Mouse (Mus musculus) left cerebral cortex, postnatal 10 days (tissue): Measurements from ENCODE around the gene Chrnb1. TPM values are rescaled to one million over a fixed set of nuclear protein-coding genes. Genes with fewer than 3 reads are reported as not detected.
A peak's percentile ranks its signal among the peaks of the same experiment; 100 is the strongest.

Experiments
- DNase-seq, 2 experiments: peaks; one replicate each; pipeline ENCODE4 v3.0.0; 2021 to 2022; ENCODE audit warnings: low spot score in 2 of 2, mixed read lengths in 1 of 2; ENCODE audit errors: extremely low spot score in 1 of 2
- intact Hi-C: fragments of 180-260 bp; cut with DNase I; formaldehyde crosslinking; loops from one replicate; pipeline ENCODE4 v1.15.1; 2025
- total RNA-seq, 2 experiments: library from RNA; stranded (reverse); gene quantifications; 2 replicates each; pipeline ENCODE4 v1.2.3; 2021

The Chrnb1 gene
- 1 to 10 TPM in 1 of 2 experiments, under 1 TPM in 1; 0.95 to 1.2 TPM for total RNA-seq

DNA sequence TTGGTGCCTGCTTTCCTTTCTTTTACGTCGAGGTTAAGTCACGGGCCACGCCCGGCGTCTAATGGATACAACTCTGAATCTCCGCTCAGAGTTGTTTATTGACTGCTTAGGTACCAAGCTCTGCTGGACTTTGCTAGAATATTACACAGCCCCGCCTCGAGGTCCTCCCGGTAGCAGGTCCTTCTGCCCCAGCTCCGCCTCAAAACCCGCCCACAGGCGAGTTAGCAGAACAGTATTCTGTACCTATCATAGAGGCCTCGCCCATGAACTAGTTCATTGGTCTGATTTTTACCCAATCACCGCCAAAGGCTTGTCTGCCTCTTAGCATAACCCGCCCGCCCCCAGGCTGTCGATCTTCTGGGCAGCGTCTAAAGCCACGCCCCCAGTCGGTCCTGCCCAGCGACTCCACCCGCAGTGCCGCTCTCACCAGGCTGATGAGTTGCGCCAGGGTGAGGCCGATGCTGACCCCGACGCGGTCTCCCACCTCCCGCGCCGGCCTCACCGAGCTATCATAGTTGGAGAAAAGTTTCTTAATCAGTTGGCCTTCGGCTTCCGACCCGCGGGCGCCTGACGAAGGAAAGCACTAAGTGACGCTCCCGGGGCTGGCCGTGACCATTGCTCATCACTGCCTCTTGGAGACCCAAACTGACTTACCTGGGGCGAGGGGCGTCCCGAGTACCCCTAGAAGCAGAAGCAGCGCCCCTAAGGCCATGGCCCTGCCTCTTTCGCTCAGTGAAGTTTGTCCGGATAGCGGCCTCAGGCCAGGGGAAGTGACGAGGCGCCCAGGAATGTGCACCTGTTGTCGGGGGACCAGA, at the start of gene Chrnb1:
Chrnb1 (minus strand) TSS at position 776 of the 815 bp plus-strand sequence.
- DNase-seq = peak; percentile 92 to 95
- intact Hi-C loops = no loop called here

DNA sequence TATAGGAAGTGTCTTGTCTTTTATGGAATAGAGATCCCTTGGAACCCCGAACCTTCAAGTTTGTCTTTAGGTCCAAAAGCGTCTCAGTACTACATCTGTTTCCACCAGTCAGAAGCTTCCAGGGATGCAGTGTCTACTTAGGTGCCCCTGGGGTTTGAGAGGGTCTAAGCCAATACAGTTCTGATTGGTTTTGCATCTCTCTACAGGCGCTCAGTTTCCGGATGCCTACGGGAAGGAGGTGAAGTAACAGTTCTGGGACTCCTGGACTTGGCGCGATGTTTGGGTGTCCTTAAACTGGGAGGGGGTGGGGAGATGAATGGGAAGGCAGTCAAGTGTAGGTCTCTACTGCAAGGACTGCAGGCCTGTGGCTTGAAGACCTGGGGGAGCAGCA, 43.0 kb upstream of the Chrnb1 start:
- DNase-seq = no peak
- intact Hi-C loops = loop anchor here (5.0 kb wide), 2 partner anchors 36 to 81 kb away; partner anchors contain the start of genes Fgf11 and Polr2a

DNA sequence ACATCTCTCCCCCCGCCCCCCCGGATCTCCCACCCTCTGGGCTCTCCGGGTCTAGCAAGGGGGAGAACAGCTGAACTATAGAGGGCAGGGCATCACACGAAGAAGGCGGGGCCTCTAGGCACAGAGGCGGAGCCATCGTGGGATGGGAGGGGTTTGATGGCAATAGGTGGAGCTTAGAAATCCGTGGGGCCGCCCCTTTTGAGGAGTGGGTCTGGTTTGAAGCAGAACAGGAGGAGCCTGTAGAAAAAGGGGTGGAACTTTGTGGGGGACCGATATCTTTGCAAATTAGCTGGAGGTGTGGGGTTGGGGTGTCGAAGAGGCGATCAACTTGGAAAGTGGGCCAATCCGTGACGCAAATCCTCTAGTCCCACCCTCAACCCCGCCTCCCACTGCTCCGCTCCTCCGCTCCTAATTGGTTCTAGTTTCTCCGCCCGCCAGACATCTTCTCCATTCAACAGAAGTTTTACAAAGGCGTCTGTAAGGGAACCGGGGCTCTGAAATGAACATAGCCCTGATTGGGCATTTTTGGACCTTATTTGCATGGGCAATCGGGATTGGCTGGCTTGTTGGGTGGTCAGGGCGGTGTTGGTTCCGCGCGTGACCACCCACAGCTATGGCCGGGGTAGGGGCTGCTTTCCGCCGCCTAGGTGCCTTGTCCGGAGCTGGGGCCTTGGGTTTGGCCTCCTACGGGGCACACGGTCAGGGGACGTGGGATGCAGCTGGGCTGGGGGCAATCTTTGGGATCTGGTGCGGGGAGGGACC, 42.4 kb upstream of the Chrnb1 start, which contains the start of gene Tmem256:
Tmem256 (plus strand) TSS at position 563 of the 762 bp plus-strand sequence.
- intact Hi-C loops = loop anchor here (5.0 kb wide), 2 partner anchors 36 to 81 kb away; partner anchors contain the start of genes Fgf11 and Polr2a
- peak; percentile 96 to 98 for DNase-seq

DNA sequence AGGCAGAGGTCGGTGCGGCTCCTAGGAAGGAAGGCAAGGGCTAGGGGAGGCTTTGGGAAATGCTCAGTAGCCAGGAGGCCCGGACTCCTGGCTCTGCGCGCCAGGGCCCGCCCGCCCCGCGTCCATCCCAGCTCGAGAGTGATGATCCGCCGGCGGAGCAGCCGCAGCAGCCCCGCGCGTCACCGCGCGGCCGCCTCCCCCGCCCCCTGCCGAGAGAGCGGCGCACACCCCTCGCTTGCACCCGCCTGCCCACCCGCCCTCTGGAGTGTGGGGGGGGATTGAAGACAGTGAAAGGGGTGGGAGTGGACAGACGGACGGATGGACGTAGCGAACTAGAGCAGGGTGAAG, 41.8 kb upstream of the Chrnb1 start, which contains the start of gene Nlgn2:
Nlgn2 (minus strand) TSS at position 181 of the 348 bp plus-strand sequence.
- peak in 1 of 2 experiments; percentile 91 for DNase-seq

DNA sequence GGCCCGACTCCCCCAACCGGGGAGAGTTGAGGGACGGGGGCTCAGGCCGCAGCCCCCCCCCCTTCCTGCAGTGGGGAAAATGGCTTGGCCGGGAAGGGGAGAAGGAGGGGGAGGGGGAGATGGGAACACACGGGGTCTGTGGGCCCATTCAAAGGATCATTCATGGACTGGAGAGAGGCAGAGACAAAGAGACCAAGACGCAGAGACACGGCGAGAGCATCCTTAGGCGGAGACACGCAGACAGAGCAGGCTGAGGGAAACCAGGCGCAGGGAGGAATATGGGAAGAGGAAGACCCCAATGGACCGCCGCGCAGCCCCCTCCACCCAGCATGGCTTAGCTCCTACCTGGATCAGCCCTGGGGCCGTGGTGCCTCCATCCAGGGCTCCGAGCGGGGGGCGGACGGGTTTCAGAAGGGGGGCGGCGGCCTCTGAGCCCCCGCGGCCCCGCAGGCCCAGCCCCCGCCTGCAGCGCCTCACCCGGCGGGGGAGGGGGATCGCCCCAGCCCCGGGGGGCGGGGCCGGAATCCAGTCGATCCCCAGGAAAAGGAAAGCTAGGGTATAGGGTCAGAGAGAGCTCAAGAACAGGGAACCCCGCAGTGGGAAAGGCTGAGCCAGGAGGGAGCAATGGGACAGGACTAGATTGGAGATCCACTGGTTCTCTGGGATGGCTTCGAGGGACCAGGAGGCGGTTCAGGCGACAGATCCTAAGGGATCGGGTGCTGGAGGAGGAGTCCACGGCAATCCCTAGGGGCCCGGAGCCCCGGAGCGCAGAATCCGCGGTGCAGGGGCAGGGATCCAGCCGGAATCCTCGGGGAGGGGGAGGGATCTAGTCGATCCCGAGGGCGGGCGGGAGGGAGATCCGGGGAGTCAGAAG, 41.2 kb upstream of the Chrnb1 start:
- DNase-seq = peak in 1 of 2 experiments; percentile 72
- intact Hi-C loops = loop anchor here (5.0 kb wide), 2 partner anchors 35 to 80 kb away; partner anchors contain the start of genes Fgf11 and Polr2a

More for the DNA sequence above, 41.8 kb upstream of the Chrnb1 start, which contains the start of gene Nlgn2:
- intact Hi-C loops = loop anchor here (5.0 kb wide), 2 partner anchors 35 to 80 kb away; partner anchors contain the start of genes Fgf11 and Polr2a

DNA sequence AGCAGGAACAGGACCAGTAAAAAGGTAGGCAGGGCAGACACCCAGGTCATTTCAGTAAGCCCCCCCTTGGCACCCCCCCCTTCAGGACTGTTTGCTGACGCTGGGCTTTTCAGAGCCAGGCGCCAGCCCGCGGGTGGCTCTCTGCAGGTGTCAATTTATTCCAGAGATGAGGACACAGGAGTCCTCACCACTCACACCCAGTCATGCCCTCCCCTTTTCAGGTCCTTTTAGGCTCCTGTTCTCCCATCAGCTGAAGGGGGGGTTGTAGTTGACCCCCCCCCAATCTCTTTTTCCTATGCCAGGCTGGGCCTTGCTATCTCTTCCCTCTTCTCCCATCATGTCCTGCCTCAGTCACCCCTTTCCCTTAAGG, 40.2 kb upstream of the Chrnb1 start:
- DNase-seq = no peak
- intact Hi-C loops = loop anchor here (5.0 kb wide), 2 partner anchors 34 to 79 kb away; partner anchors contain the start of genes Fgf11 and Polr2a

DNA sequence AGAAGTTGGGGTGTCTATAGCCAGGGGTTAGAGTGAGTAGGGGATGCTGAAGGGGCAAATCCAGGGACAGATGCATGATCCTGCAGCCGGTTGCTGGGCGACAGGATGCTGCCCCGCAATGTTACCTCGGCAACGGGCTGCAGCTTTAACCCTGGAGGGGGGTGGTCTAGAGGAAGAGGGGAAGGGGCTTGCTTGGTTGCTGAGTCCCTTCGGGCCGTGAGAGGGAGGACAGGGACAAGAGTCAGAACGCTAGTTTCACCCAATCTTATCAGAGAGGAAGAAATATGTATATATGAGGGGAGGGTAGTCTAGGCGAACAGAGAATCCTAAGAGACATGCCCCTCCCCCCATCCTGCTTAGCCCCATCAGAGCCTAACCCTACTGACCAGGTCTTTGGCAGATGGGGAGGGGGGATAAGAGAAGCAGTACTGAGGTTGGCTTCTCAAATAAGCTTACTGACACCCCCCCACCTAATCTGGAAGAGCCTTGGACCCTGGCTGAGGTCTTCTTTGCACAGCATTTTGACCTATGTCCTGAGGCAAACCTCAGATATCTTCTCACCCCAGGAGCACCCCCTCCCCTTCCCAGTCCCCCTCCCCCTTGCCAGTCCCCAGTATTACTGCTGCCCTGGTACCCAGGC, 39.7 kb upstream of the Chrnb1 start:
- DNase-seq = no peak
- intact Hi-C loops = loop anchor here (5.0 kb wide), 2 partner anchors 33 to 78 kb away; partner anchors contain the start of genes Fgf11 and Polr2a

DNA sequence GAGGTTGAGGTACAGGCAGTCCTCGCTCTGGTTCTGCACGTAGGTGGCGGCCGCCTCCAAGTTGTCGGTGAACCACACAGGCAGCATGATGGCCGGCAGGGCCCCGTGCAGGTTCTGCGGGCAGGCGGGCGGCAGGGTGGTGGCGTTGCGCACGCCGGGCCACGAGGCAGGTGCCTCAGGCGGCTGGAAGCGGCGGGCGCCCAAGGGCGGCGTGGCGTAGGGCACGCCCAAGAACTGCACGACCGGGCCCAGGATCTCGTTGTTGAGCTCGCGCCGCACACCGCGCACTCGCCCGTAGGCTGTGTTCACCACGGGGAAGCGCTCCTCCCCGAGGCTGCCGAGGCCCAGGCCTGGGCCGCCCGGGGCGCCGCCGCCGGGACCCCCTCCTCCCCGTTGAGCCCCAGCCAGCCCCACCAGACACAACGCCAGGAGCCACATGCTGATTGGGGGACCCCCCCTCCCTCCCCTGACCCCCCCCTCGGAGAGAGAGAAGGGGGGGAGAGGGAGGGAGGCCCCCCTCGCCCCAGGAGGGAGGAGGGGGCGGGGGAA, 38.3 kb upstream of the Chrnb1 start:
- DNase-seq = no peak
- intact Hi-C loops = no loop called here

DNA sequence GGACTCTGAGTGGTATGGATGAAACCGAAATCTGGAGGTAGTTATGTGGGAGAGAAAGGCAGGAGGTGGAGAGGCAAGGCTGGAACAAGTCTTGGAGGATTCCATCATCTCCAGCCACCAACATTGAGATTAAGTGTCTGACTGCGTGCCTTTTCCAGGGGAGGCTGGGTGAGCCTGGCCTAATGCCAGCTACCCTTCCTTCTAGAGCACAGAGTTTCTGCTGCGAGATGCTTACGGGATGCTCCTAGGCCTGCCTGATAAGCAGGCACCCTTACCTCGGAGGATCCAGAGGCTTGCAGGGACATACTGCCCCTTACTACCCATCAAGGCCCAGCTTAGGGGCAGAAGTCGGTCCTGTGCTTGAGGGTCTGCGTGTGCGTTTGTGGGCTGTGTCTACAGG, 37.8 kb upstream of the Chrnb1 start:
- DNase-seq = no peak
- intact Hi-C loops = no loop called here

DNA sequence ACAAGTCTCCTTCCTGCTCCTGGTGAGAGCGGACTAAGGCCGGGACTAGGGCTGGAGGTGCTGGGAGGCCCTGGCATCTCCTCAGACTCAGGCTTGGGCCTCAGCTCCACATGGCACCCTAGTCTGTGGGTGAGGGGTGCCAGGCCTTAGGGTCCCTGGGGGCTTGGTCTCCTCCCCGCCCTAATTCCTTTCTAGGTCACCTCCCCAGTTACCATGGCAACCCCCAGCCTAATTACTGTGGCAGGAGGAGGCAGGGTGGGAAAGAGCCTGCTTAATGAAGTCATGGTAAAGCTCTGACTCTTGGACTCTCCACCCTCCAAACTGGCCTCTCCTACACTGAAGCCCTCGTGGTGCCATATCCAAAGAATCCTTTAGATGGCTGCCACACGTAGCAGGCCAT, 33.1 kb upstream of the Chrnb1 start:
- DNase-seq = no peak
- intact Hi-C loops = no loop called here

DNA sequence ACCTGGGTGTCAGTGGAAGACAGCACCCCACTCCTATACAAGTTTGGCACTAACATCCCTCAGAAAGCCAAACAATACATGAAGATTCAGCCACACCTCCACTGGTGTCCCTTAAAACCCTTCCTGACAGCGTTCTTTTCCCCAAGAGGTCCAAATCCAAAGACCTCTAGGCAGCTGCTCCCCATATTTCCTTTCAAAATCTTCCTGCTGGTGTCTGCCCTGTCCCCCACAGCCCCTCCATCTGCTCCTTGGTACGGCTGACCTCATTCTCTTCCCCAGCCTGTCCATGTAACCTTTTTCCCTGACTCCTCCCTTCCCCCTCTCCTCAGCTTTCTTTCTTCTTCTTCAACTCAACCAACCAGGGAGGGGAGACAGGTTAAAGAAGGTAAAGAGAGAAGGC, 27.7 kb upstream of the Chrnb1 start:
- intact Hi-C loops = no loop called here
- no peak for DNase-seq

DNA sequence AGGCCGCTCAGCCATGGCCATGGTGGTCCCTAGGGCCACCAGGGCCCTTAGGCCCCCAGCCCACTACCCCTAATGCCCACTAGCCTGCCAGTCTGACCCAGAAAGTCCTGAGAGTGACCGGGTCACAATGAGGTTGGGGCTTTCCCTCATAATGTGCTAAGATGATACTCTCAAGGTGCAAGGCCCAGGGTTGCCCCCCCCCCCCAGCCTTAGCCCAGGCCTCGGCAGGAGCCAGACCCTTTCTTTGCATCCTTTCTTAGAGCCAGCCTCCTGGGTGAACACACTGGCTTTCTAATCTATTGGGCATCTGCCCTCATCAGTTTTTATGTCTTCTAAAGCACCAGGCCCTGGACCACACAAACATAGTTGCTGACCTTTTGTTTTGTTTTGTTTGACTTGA, 26.3 kb upstream of the Chrnb1 start, which contains the start of gene Spem1:
Spem1 (minus strand) TSS at position 101 of the 400 bp plus-strand sequence.
- intact Hi-C loops = no loop called here

DNA sequence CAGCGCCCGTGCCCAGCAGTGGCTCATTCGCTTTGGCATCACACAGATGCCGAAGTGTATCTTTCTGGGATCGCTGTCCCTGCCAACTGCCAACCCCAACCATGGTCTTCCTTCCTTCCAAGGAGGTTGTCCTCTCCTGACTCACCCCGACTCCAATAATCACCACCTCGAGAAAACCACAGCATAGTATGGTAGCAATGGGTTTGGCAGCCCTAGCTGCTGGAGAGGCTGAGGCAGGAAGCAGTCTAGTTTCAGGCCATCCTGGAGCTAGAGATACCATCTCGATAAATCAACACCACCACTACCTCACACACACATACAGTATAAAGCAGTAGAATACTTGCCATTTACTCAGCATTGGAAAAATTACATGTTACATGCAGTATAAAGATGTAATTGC, 23.1 kb upstream of the Chrnb1 start:
- no peak for DNase-seq
- intact Hi-C loops = no loop called here

More for the DNA sequence above, 26.3 kb upstream of the Chrnb1 start, which contains the start of gene Spem1:
- no peak for DNase-seq

DNA sequence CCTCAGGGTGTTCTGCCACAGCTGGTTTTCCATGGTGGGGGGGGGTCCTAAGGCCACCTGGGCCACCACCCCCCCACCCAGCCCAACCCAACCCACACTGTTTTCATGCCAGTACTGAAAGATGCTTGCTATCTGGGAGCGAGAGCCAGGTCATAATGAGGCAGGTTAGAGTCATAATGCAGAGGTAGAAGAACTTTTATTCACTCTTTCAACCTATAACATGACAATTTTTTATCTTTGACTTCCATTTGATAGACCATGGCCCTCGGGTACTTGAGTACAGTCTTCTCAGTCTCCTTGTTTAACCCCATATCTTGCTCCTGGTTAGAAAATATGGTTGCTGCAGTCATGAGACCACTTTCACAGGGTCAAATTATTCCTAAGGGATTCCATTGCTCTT, 22.6 kb upstream of the Chrnb1 start, which contains the start of gene Spem2:
Spem2 (minus strand) TSS at position 101 of the 400 bp plus-strand sequence.
- no peak for DNase-seq
- intact Hi-C loops = no loop called here

DNA sequence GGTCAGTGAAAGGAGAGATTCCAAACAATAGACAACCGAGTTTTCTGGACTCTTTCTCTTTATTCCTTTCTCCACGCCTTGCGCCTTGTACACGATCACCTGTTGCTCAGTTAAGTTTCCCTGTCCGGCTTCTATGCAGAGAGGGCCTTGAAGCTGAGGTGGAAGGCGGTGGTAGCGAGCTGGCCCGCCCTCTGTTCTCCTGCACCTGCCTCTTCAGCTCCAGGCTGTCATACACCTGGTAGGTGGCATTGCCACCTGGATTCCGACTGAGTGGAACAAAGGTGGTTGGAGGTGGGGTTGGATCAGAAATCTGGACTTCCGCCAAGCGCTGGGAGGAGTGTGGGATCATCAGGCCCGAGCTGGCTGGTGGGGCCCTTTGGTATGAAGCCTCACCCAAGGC, 20.8 kb upstream of the Chrnb1 start:
- no peak for DNase-seq
- intact Hi-C loops = no loop called here

DNA sequence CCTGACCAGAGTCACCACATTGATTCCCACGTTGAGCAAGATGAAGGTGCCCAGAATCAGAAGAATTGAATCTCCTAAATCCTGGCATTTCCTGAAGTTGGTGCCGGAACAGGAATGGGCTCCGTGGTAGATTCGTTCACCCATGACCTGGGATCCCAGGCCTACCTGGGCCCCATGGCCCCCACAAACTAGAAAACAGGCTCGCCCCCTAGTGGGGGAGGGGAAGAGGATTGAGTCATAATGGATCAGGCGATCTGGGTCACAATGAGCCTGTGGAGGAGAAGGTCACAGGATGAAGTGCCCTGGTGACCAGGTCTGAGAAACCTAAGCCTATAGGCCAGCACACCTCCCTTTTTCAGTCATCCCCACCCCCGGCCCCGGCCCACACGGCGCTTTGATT, 19.4 kb upstream of the Chrnb1 start, which contains the start of gene Gm39566:
Gm39566 (minus strand) TSS at position 144 of the 400 bp plus-strand sequence.
- intact Hi-C loops = no loop called here
- DNase-seq = no peak

DNA sequence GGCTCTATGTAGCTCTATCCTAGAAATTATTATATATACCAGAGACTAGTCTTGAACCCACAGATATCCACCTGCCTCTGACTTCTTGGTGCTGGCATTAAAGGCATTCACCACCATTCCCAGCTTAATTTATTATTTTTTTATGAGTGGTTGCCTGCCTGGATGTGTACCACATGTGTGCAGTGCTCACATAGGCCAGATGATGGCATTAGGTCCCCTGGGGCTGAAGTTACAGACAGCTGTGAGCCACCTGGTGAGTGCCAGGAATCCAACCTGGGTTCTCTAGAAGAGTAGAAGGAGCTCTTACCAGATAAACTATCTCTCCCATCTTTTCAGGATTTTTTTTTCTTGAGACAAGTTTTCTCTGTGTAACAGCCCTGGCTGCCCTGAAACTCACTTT, 14.5 kb upstream of the Chrnb1 start:
- DNase-seq = no peak
- intact Hi-C loops = no loop called here
